Mouse (Mus musculus) ES-Bruce4 (cell line): ENCODE measurements at regions not wholly inside any gene's neighbourhood (a gene's known extent, or its start where the extent isn't known, plus 50 kb on each side); places are given as distances from the start of the nearest gene placed in this dataset.

Experiments used
- H3K27ac ChIP-seq: 2 replicates; pipeline ENCODE4 v1.5.1; 2012; ENCODE audit warnings: low read length, inconsistent platforms; ENCODE audit not compliant: insufficient read depth
- H3K27me3 ChIP-seq: 2 replicates; pipeline ENCODE4 v1.6.1; 2012; ENCODE audit warnings: mild to moderate bottlenecking, low read length, inconsistent platforms; ENCODE audit not compliant: control insufficient read depth, poor library complexity, insufficient read depth, severe bottlenecking
- H3K36me3 ChIP-seq: 2 replicates; pipeline ENCODE4 v1.6.1; 2012; ENCODE audit warnings: inconsistent platforms, mild to moderate bottlenecking, low read length, moderate library complexity; ENCODE audit not compliant: control insufficient read depth, poor library complexity, insufficient read depth, severe bottlenecking
- H3K4me1 ChIP-seq: one replicate; pipeline ENCODE4 v1.8.1; 2011; ENCODE audit warnings: low read length; ENCODE audit not compliant: control insufficient read depth, insufficient read depth
- H3K4me3 ChIP-seq: 2 replicates; pipeline ENCODE4 v1.5.1; 2011; ENCODE audit warnings: low read depth, mild to moderate bottlenecking, low read length
- H3K9ac ChIP-seq: 2 replicates; pipeline ENCODE4 v1.6.1; 2012; ENCODE audit warnings: low read depth, mild to moderate bottlenecking, inconsistent platforms; ENCODE audit not compliant: poor library complexity, severe bottlenecking
- H3K9me3 ChIP-seq: replicated peaks from 2 replicates; pipeline ENCODE4 v1.6.1; 2012; ENCODE audit warnings: mild to moderate bottlenecking, low read length, inconsistent platforms; ENCODE audit not compliant: control insufficient read depth, poor library complexity, insufficient read depth, severe bottlenecking
- CTCF ChIP-seq: IDR thresholded peaks from one replicate; pipeline ENCODE4 v1.8.1; 2011; ENCODE audit warnings: low read depth, low read length
- EP300 ChIP-seq: IDR thresholded peaks from 2 replicates; pipeline ENCODE4 v1.6.1; 2011; ENCODE audit warnings: low read depth, low read length; ENCODE audit not compliant: insufficient read depth
- POLR2A ChIP-seq: IDR thresholded peaks from one replicate; pipeline ENCODE4 v1.8.1; 2011; ENCODE audit warnings: low read length; ENCODE audit not compliant: insufficient read depth

- TF ChIP-seq CTCF (no peak), POLR2A (no peak), EP300 (no peak)
- Histone ChIP-seq H3K27ac (no peak overlapping the region), H3K4me1 (no peaks in the 10 kb centered on the region), H3K9me3 (peaks cover under 1% of the 10 kb centered on the region; the same call in 1 of the 2 replicates), H3K4me3 (no peak overlapping the region), H3K9ac (no peak overlapping the region), H3K36me3 (no peaks in the 10 kb centered on the region), H3K27me3 (no peaks in the 10 kb centered on the region)
These were observed 160.4 kb upstream of the Thumpd2 start for GRCm38 (mm10) chr17:81225281-81225680.

- Histone ChIP-seq H3K27ac (no peak overlapping the region), H3K9ac (no peak overlapping the region), H3K4me1 (no peaks in the 10 kb centered on the region), H3K27me3 (no peaks in the 10 kb centered on the region), H3K9me3 (no peaks in the 10 kb centered on the region; the same call in 1 of the 2 replicates), H3K4me3 (no peak overlapping the region), H3K36me3 (no peaks in the 10 kb centered on the region)
- TF ChIP-seq EP300 = no peak
- no peak for TF ChIP-seq CTCF
These were observed 156.6 kb upstream of the Thumpd2 start for GRCm38 (mm10) chr17:81221436-81221835.

- Histone ChIP-seq H3K9ac (no peak overlapping the region), H3K9me3 (no peaks in the 10 kb centered on the region; the same call in 1 of the 2 replicates), H3K27me3 (no peaks in the 10 kb centered on the region), H3K27ac (no peak overlapping the region), H3K4me1 (no peaks in the 10 kb centered on the region), H3K4me3 (no peak overlapping the region), H3K36me3 (no peaks in the 10 kb centered on the region)
- TF ChIP-seq POLR2A (no peak), CTCF (no peak), EP300 (no peak)
These were observed 150.0 kb upstream of the Thumpd2 start for GRCm38 (mm10) chr17:81214844-81215243.

DNA sequence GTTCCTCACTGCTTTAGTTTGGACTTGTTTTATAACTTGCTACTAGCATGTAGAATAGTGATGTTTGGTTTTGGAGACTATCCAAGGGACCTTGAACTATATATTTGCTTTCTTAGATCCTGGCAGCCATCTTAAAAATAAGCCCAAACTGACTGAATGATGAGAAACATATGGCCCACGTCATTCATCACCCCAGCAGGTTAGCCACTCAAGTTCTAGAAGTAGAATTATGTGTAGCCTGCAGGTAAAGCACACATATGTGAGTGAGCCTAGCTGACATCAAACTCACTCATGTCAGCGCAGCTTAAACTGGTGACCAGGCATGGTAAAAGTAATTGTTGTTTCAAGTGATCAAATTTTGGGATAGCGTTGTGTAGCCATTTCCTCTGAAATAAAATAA is 147.2 kb upstream of the Thumpd2 start:
- Histone ChIP-seq H3K36me3 (no peaks in the 10 kb centered on the region), H3K27ac (no peak overlapping the region), H3K9ac (no peak overlapping the region), H3K4me3 (no peak overlapping the region), H3K4me1 (no peaks in the 10 kb centered on the region), H3K27me3 (no peaks in the 10 kb centered on the region), H3K9me3 (no peaks in the 10 kb centered on the region)
- TF ChIP-seq POLR2A (no peak), EP300 (no peak), CTCF (no peak)

- Histone ChIP-seq H3K9ac (no peak overlapping the region), H3K36me3 (no peaks in the 10 kb centered on the region), H3K9me3 (peaks cover 7% of the 10 kb centered on the region), H3K4me1 (no peaks in the 10 kb centered on the region), H3K27ac (no peak overlapping the region), H3K4me3 (no peak overlapping the region), H3K27me3 (no peaks in the 10 kb centered on the region)
- TF ChIP-seq CTCF (no peak), EP300 (no peak), POLR2A (no peak)
These were observed 145.5 kb upstream of the Thumpd2 start for GRCm38 (mm10) chr17:81210389-81210788.

- Histone ChIP-seq H3K27ac (no peak overlapping the region), H3K4me1 (no peaks in the 10 kb centered on the region), H3K9ac (no peak overlapping the region), H3K36me3 (no peaks in the 10 kb centered on the region), H3K27me3 (no peaks in the 10 kb centered on the region), H3K4me3 (no peak overlapping the region), H3K9me3 (peaks cover 7% of the 10 kb centered on the region)
- TF ChIP-seq POLR2A (no peak), CTCF (no peak), EP300 (no peak)
These were observed 144.4 kb upstream of the Thumpd2 start for GRCm38 (mm10) chr17:81209323-81209722.
